Mouse (Mus musculus) MEL (cell line): ENCODE results near the gene Slc19a1.

Experiments used
- CTCF ChIP-seq, 3 experiments: IDR thresholded peaks in 2 of 3; conservative IDR thresholded peaks in 1 of 3; 2 replicates each; pipeline ENCODE4 v1.5.1; 2011 to 2012; ENCODE audit warnings: low read length in 3 of 3, low read depth in 2 of 3, mild to moderate bottlenecking in 2 of 3, improper control_type of control experiment in 1 of 3, inconsistent platforms in 1 of 3, mixed read lengths in 1 of 3, moderate library complexity in 1 of 3; ENCODE audit not compliant: control insufficient read depth in 1 of 3, insufficient read depth in 1 of 3, poor library complexity in 1 of 3, severe bottlenecking in 1 of 3
- E2F4 ChIP-seq: IDR thresholded peaks from 2 replicates; pipeline ENCODE4 v1.6.1; 2011; ENCODE audit warnings: low read depth, low read length, improper control_type of control experiment, borderline replicate concordance
- EP300 ChIP-seq, 2 experiments: IDR thresholded peaks; 2 replicates each; pipeline ENCODE4 v1.6.1; 2011; ENCODE audit warnings: improper control_type of control experiment in 2 of 2, low read length in 2 of 2, low read depth in 1 of 2, mild to moderate bottlenecking in 1 of 2
- KAT2A ChIP-seq: conservative IDR thresholded peaks from 2 replicates; pipeline ENCODE4 v1.6.1; 2012; ENCODE audit warnings: low read depth, low read length, improper control_type of control experiment, inconsistent platforms
- NELFE ChIP-seq: IDR thresholded peaks from 2 replicates; pipeline ENCODE4 v1.6.1; 2011; ENCODE audit warnings: low read depth, low read length, improper control_type of control experiment
- POLR2A ChIP-seq, 2 experiments: IDR thresholded peaks; 2 replicates each; pipeline ENCODE4 v1.6.1; 2011 to 2012; ENCODE audit warnings: low read length in 2 of 2, mild to moderate bottlenecking in 2 of 2, control low read depth in 1 of 2, improper control_type of control experiment in 1 of 2, low read depth in 1 of 2, moderate library complexity in 1 of 2; ENCODE audit not compliant: control insufficient read depth in 1 of 2, insufficient read depth in 1 of 2, poor library complexity in 1 of 2
- POLR2AphosphoS5 ChIP-seq: IDR thresholded peaks from 2 replicates; pipeline ENCODE4 v1.6.1; 2012; ENCODE audit warnings: low read depth, borderline replicate concordance, mild to moderate bottlenecking, inconsistent platforms, low read length, moderate library complexity, mixed read lengths
- RAD21 ChIP-seq: IDR thresholded peaks from 2 replicates; pipeline ENCODE4 v1.6.1; 2011; ENCODE audit warnings: mild to moderate bottlenecking, low read depth, low read length, improper control_type of control experiment
- SIN3A ChIP-seq: IDR thresholded peaks from 2 replicates; pipeline ENCODE4 v1.6.1; 2012; ENCODE audit warnings: low read length, improper control_type of control experiment, inconsistent platforms
- TAL1 ChIP-seq: IDR thresholded peaks from 2 replicates; pipeline ENCODE4 v1.6.1; 2012; ENCODE audit warnings: mild to moderate bottlenecking, inconsistent platforms, low read length, moderate library complexity, mixed read lengths
- UBTF ChIP-seq: IDR thresholded peaks from 2 replicates; pipeline ENCODE4 v1.6.1; 2012; ENCODE audit warnings: low read depth, mild to moderate bottlenecking, inconsistent platforms, low read length, improper control_type of control experiment, moderate library complexity, borderline replicate concordance; ENCODE audit not compliant: insufficient read depth
- USF1 ChIP-seq: IDR thresholded peaks from 2 replicates; pipeline ENCODE4 v1.6.1; 2014; ENCODE audit warnings: low read depth, mild to moderate bottlenecking, inconsistent platforms, low read length, improper control_type of control experiment, moderate library complexity
- USF2 ChIP-seq, 2 experiments: IDR thresholded peaks; 2 replicates each; pipeline ENCODE4 v1.6.1; 2011 to 2012; ENCODE audit warnings: improper control_type of control experiment in 2 of 2, low read length in 2 of 2, borderline replicate concordance in 1 of 2, inconsistent platforms in 1 of 2, low read depth in 1 of 2, mild to moderate bottlenecking in 1 of 2; ENCODE audit not compliant: insufficient read depth in 1 of 2

DNA sequence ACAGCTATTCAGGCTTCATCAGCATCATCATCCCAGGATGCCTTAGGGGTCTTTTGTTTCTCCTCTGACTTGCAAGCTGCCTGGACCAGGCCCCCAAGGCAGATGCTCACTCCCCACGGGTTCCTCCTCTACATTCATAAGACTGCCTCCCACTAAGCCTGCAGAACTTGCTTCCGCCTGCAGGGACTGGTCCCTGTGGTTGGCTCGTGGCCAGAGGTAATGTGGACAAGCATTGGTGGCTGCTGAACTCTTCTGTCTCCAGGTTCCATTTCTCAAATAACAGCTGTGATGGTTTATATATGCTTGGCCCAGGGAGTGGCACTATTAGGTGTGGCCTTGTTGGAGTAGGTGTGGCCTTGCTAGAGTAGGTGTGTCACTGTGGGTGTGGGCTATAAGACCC, 29.4 kb downstream of the Slc19a1 start:
- TF ChIP-seq POLR2A (IDR thresholded peaks at IDR 0.05; ENCODE audit: control insufficient read depth in 1 of 2, insufficient read depth in 1 of 2, low read depth in 1 of 2, low read length in 2 of 2, poor library complexity in 1 of 2), result no peak
- TF ChIP-seq POLR2AphosphoS5, result no peak
- no peak for TF ChIP-seq E2F4
- no peak for TF ChIP-seq CTCF (IDR thresholded peaks at IDR 0.05 in 2 of 3, conservative IDR thresholded peaks at IDR 0.05 in 1 of 3; ENCODE audit: control insufficient read depth in 1 of 3, insufficient read depth in 1 of 3, low read depth in 2 of 3, low read length in 3 of 3, poor library complexity in 1 of 3, severe bottlenecking in 1 of 3)
- TF ChIP-seq USF2 (IDR thresholded peaks at IDR 0.05; ENCODE audit: borderline replicate concordance in 1 of 2, insufficient read depth in 1 of 2, low read depth in 1 of 2, low read length in 2 of 2), result no peak
- no peak for TF ChIP-seq SIN3A
- no peak for TF ChIP-seq UBTF
- no peak for TF ChIP-seq KAT2A
- no peak for TF ChIP-seq RAD21
- TF ChIP-seq TAL1, result no peak
- no peak for TF ChIP-seq USF1
- TF ChIP-seq EP300 (IDR thresholded peaks at IDR 0.05; ENCODE audit: low read depth in 1 of 2, low read length in 2 of 2), result no peak
- TF ChIP-seq NELFE, result no peak
